Mouse (Mus musculus): ENCODE data around the gene Sntb2.

Sntb2 gene

GRCm38 (mm10) chr8:106929921-106930320, 5.6 kb upstream of the Sntb2 start:
- DNase-seq (ENCODE audit: low read depth, low spot score): no peak

- peak; percentile 5 for DNase-seq (ENCODE audit: low read depth, low spot score)
Measured at GRCm38 (mm10) chr8:106932376-106933065, 3.0 kb upstream of the Sntb2 start.

GRCm38 (mm10) chr8:106933506-106934143, 1.9 kb upstream of the Sntb2 start:
- no peak for DNase-seq (ENCODE audit: low read depth, low spot score)

DNA sequence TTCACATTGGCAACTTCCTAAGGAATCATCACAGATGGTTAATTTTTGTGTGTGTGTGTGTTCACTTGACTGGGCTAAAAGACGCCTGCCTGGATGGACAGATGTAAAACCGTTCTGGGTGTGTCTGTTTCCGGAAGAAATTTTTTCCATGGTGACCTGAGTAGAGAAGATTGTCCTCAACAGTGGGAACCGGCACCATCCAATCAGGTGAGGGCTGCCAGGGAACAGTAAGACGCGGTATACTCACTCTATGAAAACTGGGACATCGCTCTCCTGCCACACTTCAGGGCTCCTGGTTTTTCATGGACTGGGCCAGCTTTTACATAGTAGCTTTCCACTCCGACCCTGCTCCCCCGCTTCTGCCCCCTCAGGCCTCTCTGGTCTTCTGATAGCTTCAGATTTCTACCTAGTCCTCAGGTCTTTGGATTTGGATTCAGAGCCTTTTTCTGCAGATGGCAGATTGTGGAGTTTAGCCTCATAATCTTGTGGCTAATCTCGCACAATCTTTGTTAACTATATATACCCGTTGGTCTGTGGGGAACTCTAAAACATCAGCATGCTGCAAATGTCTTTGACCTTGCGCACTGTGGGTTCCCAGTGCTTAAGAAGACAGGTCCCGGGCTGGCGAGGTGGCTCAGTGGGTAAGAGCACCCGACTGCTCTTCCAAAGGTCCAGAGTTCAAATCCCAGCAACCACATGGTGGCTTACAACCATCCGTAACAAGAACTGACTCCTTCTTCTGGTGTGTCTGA, 1.1 kb upstream of the Sntb2 start:
- peak; percentile 12 for DNase-seq (ENCODE audit: low read depth, low spot score)

GRCm38 (mm10) chr8:106935899-106936477, 438 bp downstream of the Sntb2 start:
- peak; percentile 60 for DNase-seq (ENCODE audit: low read depth, low spot score)

DNA sequence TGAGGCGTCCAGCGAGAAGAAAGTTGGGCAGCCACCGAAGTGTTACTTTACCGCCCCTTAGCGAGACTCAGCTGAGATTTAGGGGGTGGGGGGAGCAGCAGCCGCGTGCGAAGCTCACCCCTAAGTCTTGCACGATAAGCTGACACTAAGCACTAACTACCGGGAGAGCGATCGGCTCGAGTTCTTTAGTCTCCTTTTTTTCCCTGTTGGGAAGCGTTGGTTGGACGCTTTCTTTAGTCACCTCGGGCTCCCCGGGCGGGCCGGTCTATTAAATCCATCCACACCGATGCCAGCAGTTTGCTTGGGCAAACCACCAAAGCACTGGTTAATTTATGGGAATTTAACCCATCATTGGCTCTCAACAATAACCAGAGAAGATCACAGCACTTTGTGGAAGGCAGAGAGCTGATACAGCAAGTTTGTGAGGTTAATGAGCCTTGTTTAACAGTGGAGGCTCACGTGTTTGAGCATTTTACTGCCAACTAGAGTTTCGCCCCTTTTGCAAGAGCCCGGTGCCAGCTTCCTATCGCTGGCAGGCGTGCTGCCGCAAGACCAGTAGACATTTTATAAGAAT, 1.0 kb downstream of the Sntb2 start:
- peak; percentile 35 for DNase-seq (ENCODE audit: low read depth, low spot score)

DNA sequence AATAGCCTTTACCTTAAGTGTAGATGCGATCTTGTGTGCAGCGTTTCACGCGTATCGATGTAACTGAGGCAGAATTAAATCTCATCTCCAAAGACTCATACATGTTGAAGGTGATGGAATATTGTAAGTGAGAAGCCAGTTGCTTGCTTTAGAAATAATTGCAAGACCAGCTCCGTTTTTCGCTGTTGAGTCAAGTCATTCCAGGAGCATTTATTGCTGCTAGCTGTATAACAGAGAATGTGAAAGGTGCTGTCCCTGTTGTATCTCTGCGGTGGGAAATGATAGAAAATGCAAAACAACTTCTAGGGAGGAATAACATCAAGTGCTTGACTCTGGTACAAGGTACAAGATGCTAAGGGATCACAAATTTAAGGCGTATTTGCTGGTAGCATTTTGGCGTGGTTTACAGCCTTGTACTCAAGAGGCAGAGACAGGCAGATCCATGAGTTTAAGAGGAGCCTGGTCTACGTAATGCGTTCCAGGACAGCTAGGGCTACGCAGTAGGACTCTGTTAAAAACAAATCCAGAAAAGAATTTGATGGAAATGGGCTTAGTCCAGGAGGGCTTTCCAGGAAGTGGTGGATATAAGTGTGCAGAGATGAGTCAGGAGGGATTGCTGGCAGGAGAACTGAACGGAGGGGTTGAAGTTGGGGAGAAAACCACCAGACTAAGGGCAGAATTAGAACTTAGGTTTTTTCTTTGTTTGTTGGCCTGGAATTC, 1.7 kb downstream of the Sntb2 start:
- peak; percentile 41 for DNase-seq (ENCODE audit: low read depth, low spot score)

DNA sequence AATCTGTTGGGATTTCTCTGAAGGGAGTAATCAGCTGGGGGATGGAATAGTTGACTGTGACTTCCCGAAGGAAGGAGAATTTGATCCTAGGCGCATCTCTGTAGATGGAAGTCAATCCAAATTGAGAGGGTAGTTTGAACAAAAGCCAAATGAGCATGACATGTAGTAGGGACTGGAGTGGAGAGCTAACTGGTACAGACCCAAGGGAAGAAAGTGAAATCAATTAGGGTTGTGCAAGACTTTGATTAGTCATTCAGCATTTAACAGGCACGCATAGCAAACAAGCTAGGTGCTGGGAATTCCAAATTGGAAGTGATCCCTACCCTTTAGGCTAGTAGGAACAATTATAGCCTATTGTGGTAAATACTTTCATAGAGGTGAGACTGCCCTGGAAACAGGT, 6.3 kb downstream of the Sntb2 start:
- DNase-seq (ENCODE audit: low read depth, low spot score): no peak

DNA sequence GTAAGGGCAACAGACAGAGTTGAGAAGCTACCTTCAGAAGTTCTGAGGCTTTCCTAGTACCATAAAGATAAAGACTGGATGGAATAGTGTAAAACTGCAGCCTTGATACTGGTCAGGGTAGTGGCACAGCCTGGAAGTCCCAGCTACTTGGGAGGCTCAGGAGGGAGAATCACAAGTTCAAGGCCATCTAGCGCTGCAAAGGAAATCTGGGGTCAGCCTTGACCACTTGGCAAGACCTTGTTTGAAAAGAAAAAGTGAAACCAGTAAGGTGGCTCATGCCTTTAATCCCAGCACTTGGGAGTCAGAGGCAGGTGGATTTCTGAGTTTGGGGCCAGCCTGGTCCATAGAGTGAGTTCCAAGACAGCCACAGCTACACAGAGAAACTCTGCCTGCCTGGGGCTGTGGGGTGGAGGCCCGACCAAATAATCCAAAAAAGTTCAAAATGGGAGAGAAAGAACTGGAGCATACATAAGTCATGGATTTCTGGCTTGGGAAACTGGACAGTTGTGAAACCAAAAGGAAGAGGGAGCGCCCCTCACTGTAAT, 8.4 kb downstream of the Sntb2 start:
- no peak for DNase-seq (ENCODE audit: low read depth, low spot score)

- no peak for DNase-seq (ENCODE audit: low read depth, low spot score)
Measured at GRCm38 (mm10) chr8:106944756-106945155, 9.2 kb downstream of the Sntb2 start.

GRCm38 (mm10) chr8:106948678-106949243, 13.2 kb downstream of the Sntb2 start:
- peak; percentile 19 for DNase-seq (ENCODE audit: low read depth, low spot score)

DNA sequence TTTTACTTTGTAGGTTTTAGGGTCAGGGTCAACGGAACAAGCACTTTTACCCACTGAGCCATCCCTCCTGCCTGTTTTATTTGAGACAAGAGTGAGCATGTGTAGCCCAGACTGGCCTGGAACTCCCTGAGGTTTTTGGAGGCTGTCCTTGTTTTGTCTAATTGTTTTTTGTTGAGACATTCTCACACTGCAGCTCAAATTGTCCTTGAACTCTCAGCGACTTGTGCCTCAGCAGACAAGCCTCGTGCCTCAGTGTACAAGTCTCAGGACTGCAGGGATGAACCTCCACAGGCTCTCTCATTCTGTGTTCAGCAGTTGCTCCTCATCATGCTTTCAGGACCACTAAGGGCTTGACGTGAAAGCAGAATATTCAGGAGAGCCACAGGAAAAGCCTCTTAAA, 16.2 kb downstream of the Sntb2 start:
- DNase-seq (ENCODE audit: low read depth, low spot score): no peak

GRCm38 (mm10) chr8:106953571-106953970, 18.0 kb downstream of the Sntb2 start:
- no peak for DNase-seq (ENCODE audit: low read depth, low spot score)

DNA sequence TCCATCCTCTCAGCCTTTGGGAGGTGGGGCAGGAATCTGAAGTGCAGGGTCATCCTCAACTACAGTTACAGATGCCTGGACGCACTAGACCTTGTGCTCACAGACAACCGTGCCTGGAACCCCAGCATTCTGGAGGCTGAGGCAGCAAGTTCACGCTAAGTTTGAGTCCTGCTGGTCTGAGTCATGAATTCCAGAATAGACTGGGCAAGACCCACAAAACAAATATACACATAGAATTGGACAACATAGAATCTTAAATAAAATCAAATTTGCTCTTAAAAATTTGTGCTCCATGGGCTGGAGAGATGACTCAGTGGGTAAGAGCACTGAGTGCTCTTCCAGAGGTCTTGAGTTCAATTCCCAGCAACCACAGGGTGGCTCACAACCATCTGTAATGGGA, 21.5 kb downstream of the Sntb2 start:
- no peak for DNase-seq (ENCODE audit: low read depth, low spot score)

DNA sequence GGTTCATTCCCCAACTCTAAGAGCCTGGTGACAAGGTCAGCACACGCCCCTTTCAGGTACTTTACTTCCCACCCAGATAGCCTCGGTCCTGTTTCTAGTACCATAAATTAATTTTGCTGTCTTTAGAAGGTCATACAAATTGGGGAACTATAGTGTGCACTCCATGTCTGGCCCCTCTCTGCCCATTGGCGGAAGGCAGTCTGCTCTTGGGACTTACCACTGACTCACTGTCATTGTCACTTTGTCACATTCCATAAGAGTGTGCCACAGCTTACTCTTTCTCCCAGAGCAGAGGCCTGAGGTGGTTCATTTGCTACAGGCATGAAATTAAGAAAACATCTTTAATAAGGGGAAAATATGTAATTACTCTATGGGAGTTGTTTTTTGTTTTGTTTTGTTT, 22.7 kb downstream of the Sntb2 start:
- no peak for DNase-seq (ENCODE audit: low read depth, low spot score)

DNA sequence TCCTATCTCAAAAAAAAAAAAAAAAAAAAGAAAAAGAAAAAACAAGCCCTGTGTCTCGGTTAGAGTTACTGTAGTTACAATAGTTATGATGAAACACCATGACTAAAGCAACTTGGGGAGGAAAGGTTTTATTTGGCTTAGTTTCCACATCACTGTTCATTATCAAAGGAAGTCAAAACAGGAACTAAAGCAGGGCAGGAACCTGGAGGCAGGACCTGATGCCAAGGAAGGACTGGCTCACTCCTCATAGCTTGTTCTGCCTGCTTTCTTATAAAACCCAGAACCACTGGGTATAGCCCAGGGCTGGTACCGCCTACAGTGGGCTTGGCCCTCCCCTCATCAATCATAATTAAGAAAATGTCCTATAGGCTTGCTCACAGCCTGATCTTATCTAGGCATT, 24.1 kb downstream of the Sntb2 start:
- DNase-seq (ENCODE audit: low read depth, low spot score): no peak

- no peak for DNase-seq (ENCODE audit: low read depth, low spot score)
Measured at GRCm38 (mm10) chr8:106962322-106962721, 26.8 kb downstream of the Sntb2 start.

DNA sequence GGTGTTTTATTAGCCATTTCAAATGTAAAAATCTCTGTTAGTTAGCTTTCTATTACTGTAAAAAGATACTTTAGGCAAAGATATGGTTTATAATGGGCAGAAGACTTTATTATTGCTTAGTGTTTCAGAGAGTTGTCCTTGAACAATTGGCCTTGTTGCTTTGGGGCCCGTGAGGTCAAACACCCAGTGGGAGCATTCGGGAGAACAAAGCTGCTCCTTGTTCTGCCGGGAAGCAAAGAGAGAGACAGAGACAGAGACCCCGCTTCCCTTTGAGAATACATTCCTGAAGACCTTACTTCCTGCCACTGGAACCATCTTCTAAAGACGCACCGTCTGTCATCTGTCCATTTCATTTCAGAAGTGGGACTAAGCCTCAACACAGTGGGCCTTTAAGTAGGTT, 27.8 kb downstream of the Sntb2 start:
- no peak for DNase-seq (ENCODE audit: low read depth, low spot score)

DNA sequence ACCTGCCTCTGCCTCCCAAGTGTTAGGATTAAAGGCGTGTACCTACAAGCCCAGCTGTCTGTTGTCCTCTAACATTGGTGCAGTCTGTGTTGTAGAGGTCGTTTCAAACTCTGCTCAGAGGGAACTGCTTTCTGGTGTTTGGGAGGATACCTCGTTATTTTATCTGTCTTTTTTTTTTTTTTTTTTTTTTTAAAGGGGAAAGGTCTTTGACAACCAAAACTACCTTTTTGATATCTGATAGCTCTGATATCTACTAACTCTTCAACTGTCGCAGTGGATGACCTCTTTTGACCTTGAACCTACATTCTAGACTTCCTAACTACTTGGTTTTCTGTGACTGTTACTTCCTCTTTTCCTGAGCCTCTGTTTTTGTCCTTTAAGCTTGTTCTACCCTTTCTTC, 29.0 kb downstream of the Sntb2 start:
- DNase-seq (ENCODE audit: low read depth, low spot score): no peak

GRCm38 (mm10) chr8:106969964-106970363, 34.4 kb downstream of the Sntb2 start:
- DNase-seq (ENCODE audit: low read depth, low spot score): no peak

DNA sequence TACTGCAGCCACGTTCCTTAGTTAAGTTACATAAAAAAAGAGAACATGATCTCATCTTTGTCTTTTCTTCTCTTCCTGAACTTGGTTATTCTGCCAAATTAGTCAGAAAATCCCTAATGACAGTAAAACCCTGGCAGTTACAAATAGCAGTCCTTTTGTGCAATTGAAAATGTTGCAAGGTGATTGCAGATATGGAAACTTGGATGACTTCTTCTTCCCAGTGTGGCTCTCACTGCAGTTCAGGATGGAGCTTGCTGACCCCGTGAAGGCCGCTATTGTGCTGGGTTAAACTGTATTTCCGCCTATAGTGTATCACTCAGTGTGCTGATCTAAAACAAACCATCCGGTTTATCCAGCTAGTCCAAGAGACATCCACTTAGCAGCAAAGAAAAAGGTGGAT, 36.4 kb downstream of the Sntb2 start:
- no peak for DNase-seq (ENCODE audit: low read depth, low spot score)
